Mouse (Mus musculus) CH12.LX (cell line): ENCODE measurements around the gene Arhgef17. TPM values are rescaled to one million over a fixed set of nuclear protein-coding genes. Genes with fewer than 3 reads are reported as not detected.

Source experiments
- DNase-seq: peaks from one replicate; pipeline ENCODE4 v3.0.0-alpha.2; 2013; ENCODE audit errors: extremely low read depth
- H3K27ac ChIP-seq: 2 replicates; pipeline ENCODE4 v1.5.1; 2012; ENCODE audit warnings: low read depth, mild to moderate bottlenecking, control low read depth, moderate library complexity; ENCODE audit not compliant: insufficient read depth
- H3K27me3 ChIP-seq: replicated peaks from 2 replicates; pipeline ENCODE3; 2012; ENCODE audit warnings: inconsistent platforms
- H3K36me3 ChIP-seq, 2 experiments: replicated peaks in 1 of 2; 2 replicates each; pipeline versions ENCODE3 to v1.6.1; 2012; ENCODE audit warnings: inconsistent platforms in 1 of 2, low read length in 1 of 2, mild to moderate bottlenecking in 1 of 2, mixed read lengths in 1 of 2, moderate library complexity in 1 of 2; ENCODE audit not compliant: control insufficient read depth in 1 of 2, insufficient read depth in 1 of 2
- H3K4me1 ChIP-seq, 2 experiments: 2 replicates each; pipeline ENCODE4 v1.6.1; 2012; ENCODE audit warnings: inconsistent platforms in 1 of 2, moderate library complexity in 1 of 2; ENCODE audit not compliant: insufficient read depth in 2 of 2, control insufficient read depth in 1 of 2
- H3K4me2 ChIP-seq: 2 replicates; pipeline ENCODE4 v1.6.1; 2012; ENCODE audit warnings: low read depth, mild to moderate bottlenecking, control low read depth; ENCODE audit not compliant: poor library complexity, insufficient read depth, severe bottlenecking
- H3K4me3 ChIP-seq, 3 experiments: fragments of 150-350 bp in 1 of 3; sonication (generic) in 1 of 3; replicated peaks in 1 of 3; 2 replicates each; pipeline versions ENCODE3 to v1.5.1; 2011 to 2012; ENCODE audit warnings: low read depth in 2 of 3, low read length in 2 of 3, mild to moderate bottlenecking in 2 of 3, moderate library complexity in 2 of 3, control low read depth in 1 of 3, improper control_type of control experiment in 1 of 3, inconsistent platforms in 1 of 3, mixed read lengths in 1 of 3; ENCODE audit not compliant: poor library complexity in 1 of 3
- H3K79me2 ChIP-seq: replicated peaks from 2 replicates; pipeline ENCODE4 v1.6.1; 2012; ENCODE audit warnings: mild to moderate bottlenecking, moderate library complexity; ENCODE audit not compliant: control insufficient read depth, poor library complexity, insufficient read depth, severe bottlenecking; ENCODE audit errors: extremely low read depth
- H3K9ac ChIP-seq: 2 replicates; pipeline ENCODE4 v1.6.1; 2012; ENCODE audit warnings: low read depth, mild to moderate bottlenecking, control low read depth, moderate library complexity; ENCODE audit not compliant: insufficient read depth
- H3K9me3 ChIP-seq: replicated peaks from 2 replicates; pipeline ENCODE3; 2012; ENCODE audit warnings: low read length, inconsistent platforms, mixed read lengths
- BHLHE40 ChIP-seq: IDR thresholded peaks from 2 replicates; pipeline ENCODE4 v1.6.1; 2011; ENCODE audit warnings: mild to moderate bottlenecking, low read depth, low read length, improper control_type of control experiment
- CTCF ChIP-seq, 2 experiments: IDR thresholded peaks in 1 of 2; conservative IDR thresholded peaks in 1 of 2; 2 replicates each; pipeline ENCODE4 v1.5.1; 2011 to 2012; ENCODE audit warnings: low read depth in 2 of 2, low read length in 2 of 2, improper control_type of control experiment in 1 of 2, inconsistent platforms in 1 of 2, mild to moderate bottlenecking in 1 of 2, moderate library complexity in 1 of 2
- E2F4 ChIP-seq: IDR thresholded peaks from 2 replicates; pipeline ENCODE4 v1.6.1; 2011; ENCODE audit warnings: low read depth, low read length, improper control_type of control experiment; ENCODE audit not compliant: insufficient replicate concordance
- ELF1 ChIP-seq: IDR thresholded peaks from 2 replicates; pipeline ENCODE4 v1.6.1; 2014; ENCODE audit warnings: low read depth, mild to moderate bottlenecking, inconsistent platforms, low read length, improper control_type of control experiment
- EP300 ChIP-seq: IDR thresholded peaks from 2 replicates; pipeline ENCODE4 v1.6.1; 2011; ENCODE audit warnings: low read length, improper control_type of control experiment
- ETS1 ChIP-seq: conservative IDR thresholded peaks from 2 replicates; pipeline ENCODE4 v1.6.1; 2012; ENCODE audit warnings: low read depth, mild to moderate bottlenecking, inconsistent platforms, low read length, improper control_type of control experiment, moderate library complexity
- HCFC1 ChIP-seq: IDR thresholded peaks from 2 replicates; pipeline ENCODE4 v1.6.1; 2012; ENCODE audit warnings: low read depth, mild to moderate bottlenecking, inconsistent platforms, low read length, improper control_type of control experiment
- IRF4 ChIP-seq: IDR thresholded peaks from 2 replicates; pipeline ENCODE4 v1.6.1; 2014; ENCODE audit warnings: low read depth, mild to moderate bottlenecking, inconsistent platforms, low read length, improper control_type of control experiment
- MEF2A ChIP-seq: IDR thresholded peaks from 2 replicates; pipeline ENCODE4 v1.6.1; 2014; ENCODE audit warnings: low read depth, mild to moderate bottlenecking, inconsistent platforms, low read length, improper control_type of control experiment, borderline replicate concordance
- NELFE ChIP-seq: IDR thresholded peaks from 2 replicates; pipeline ENCODE4 v1.6.1; 2011; ENCODE audit warnings: low read depth, low read length, improper control_type of control experiment
- NRF1 ChIP-seq: IDR thresholded peaks from 2 replicates; pipeline ENCODE4 v1.6.1; 2014; ENCODE audit warnings: low read depth, mild to moderate bottlenecking, inconsistent platforms, low read length, improper control_type of control experiment, moderate library complexity
- PAX5 ChIP-seq: IDR thresholded peaks from 2 replicates; pipeline ENCODE4 v1.6.1; 2012; ENCODE audit warnings: low read length, inconsistent platforms, mixed read lengths
- POLR2AphosphoS2 ChIP-seq: IDR thresholded peaks from 2 replicates; pipeline ENCODE4 v1.6.1; 2011; ENCODE audit warnings: low read depth, low read length, improper control_type of control experiment
- RAD21 ChIP-seq: IDR thresholded peaks from 2 replicates; pipeline ENCODE4 v1.6.1; 2011; ENCODE audit warnings: low read depth, mild to moderate bottlenecking, low read length, improper control_type of control experiment, moderate library complexity
- RCOR1 ChIP-seq: conservative IDR thresholded peaks from 2 replicates; pipeline ENCODE4 v1.6.1; 2012; ENCODE audit warnings: low read depth, mild to moderate bottlenecking, inconsistent platforms, low read length, improper control_type of control experiment
- SIN3A ChIP-seq: IDR thresholded peaks from 2 replicates; pipeline ENCODE4 v1.6.1; 2012; ENCODE audit warnings: low read length, improper control_type of control experiment, inconsistent platforms
- SMC3 ChIP-seq: IDR thresholded peaks from 2 replicates; pipeline ENCODE4 v1.6.1; 2011; ENCODE audit warnings: low read depth, low read length, improper control_type of control experiment
- TCF12 ChIP-seq: IDR thresholded peaks from 2 replicates; pipeline ENCODE4 v1.6.1; 2014; ENCODE audit warnings: low read depth, mild to moderate bottlenecking, inconsistent platforms, low read length, improper control_type of control experiment
- UBTF ChIP-seq: IDR thresholded peaks from 2 replicates; pipeline ENCODE4 v1.6.1; 2012; ENCODE audit warnings: low read depth, mild to moderate bottlenecking, inconsistent platforms, low read length, improper control_type of control experiment, moderate library complexity
- ZC3H11A ChIP-seq: IDR thresholded peaks from 2 replicates; pipeline ENCODE4 v1.6.1; 2012; ENCODE audit warnings: low read depth, mild to moderate bottlenecking, inconsistent platforms, low read length, improper control_type of control experiment
- ZNF384 ChIP-seq: IDR thresholded peaks from 2 replicates; pipeline ENCODE4 v1.6.1; 2012; ENCODE audit warnings: low read depth, low read length, improper control_type of control experiment, inconsistent platforms
- dilution Hi-C: fragments of 300-500 bp; cut with MboI; formaldehyde crosslinking; loops from 2 replicates; pipeline ENCODE4 v1.14.3; 2020; ENCODE audit warnings: low sequenced_read_pairs; ENCODE audit not compliant: extremely low pct_unique_long_range_greater_than_20kb, extremely low pct_ligation_motif_present
- in situ Hi-C: fragments of 300-500 bp; cut with MboI; formaldehyde crosslinking; loops from 3 replicates; pipeline ENCODE4 v1.14.3; 2019; ENCODE audit warnings: low sequenced_read_pairs, low pct_ligation_motif_present, low pct_unique_long_range_greater_than_20kb, mixed read lengths
- polyA plus RNA-seq: library from polyadenylated mRNA; unstranded; fragments of >175 nt; gene quantifications from 2 replicates; pipeline ENCODE4 v1.2.1, GENCODE M21; 2012; ENCODE audit warnings: low read depth; ENCODE audit not compliant: insufficient read length
- total RNA-seq, 2 experiments: library from RNA; depleted of rRNA; stranded (reverse); fragments of 300-350 nt in 1 of 2; fragments of >200 nt in 1 of 2; gene quantifications; 2 replicates each; pipeline ENCODE4 v1.2.3; 2012 to 2014

The Arhgef17 gene
- total and polyA plus RNA-seq, 3 experiments = 2.3 to 6.7 (median 5.6) TPM

DNA sequence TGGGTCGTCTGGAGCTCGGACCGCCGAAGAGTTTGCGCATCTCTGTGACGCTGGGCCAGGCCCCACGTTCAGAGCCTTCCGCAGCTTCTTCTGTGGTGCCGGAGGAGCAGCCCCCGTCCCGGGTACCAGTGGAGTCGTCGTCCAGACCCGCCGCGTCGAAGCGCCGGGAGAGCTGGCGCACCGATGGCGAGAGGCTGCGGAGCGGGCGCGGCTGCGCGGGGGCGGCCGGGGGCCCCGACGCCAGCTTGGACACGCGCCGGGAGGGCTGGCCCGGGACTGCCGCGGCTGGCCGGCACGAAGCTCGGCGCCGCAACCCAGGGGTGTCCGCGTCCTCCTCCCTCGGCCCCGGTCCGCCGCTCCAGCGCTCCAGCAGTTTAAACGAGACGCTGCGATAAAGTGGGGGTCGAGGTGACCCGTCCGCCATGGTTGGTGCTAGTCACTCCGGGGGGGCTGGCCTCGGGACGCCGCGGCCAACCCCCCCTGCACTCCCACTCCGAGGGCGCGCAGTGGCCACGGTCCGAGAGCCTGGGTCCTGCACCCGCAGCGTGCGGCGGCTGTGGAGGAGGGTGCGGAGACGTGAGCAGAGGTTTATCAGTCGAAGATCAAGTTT is 486 bp downstream of the Arhgef17 start:
- H3K27ac ChIP-seq = no peak overlapping the region
- H3K27me3 ChIP-seq = peaks cover 30% of the 10 kb centered on the region
- TF ChIP-seq ZC3H11A = no peak
- TF ChIP-seq ZNF384 = no peak
- TF ChIP-seq IRF4 = no peak
- no peak for TF ChIP-seq POLR2AphosphoS2
- TF ChIP-seq MEF2A = no peak
- TF ChIP-seq NELFE = no peak
- TF ChIP-seq EP300 = no peak
- no peak for TF ChIP-seq UBTF
- TF ChIP-seq SMC3 = no peak
- TF ChIP-seq BHLHE40 = no peak
- no peak for TF ChIP-seq NRF1
- TF ChIP-seq SIN3A = no peak
- TF ChIP-seq ETS1 = no peak
- TF ChIP-seq TCF12 = no peak
- no peak for TF ChIP-seq E2F4
- no peak for TF ChIP-seq PAX5
- TF ChIP-seq HCFC1 = no peak
- no peak for TF ChIP-seq CTCF (conservative IDR thresholded peaks at IDR 0.05 in 1 of 2, IDR thresholded peaks at IDR 0.05 in 1 of 2; ENCODE audit: low read depth in 2 of 2, low read length in 2 of 2)
- peaks cover 28% of the 10 kb centered on the region for H3K9me3 ChIP-seq
- H3K9ac ChIP-seq = no peak overlapping the region
- no peaks in the 10 kb centered on the region for H3K36me3 ChIP-seq
- H3K79me2 ChIP-seq = no peaks in the 10 kb centered on the region
- DNase-seq = no peak
- H3K4me1 ChIP-seq = peaks cover 0 to 7% of the 10 kb centered on the region in 2 experiments; a peak in 2 of 4 replicates
- dilution Hi-C loops (no loop called here), in situ Hi-C loops (no loop called here)
- H3K4me3 ChIP-seq = no peak overlapping the region
- no peak overlapping the region for H3K4me2 ChIP-seq

DNA sequence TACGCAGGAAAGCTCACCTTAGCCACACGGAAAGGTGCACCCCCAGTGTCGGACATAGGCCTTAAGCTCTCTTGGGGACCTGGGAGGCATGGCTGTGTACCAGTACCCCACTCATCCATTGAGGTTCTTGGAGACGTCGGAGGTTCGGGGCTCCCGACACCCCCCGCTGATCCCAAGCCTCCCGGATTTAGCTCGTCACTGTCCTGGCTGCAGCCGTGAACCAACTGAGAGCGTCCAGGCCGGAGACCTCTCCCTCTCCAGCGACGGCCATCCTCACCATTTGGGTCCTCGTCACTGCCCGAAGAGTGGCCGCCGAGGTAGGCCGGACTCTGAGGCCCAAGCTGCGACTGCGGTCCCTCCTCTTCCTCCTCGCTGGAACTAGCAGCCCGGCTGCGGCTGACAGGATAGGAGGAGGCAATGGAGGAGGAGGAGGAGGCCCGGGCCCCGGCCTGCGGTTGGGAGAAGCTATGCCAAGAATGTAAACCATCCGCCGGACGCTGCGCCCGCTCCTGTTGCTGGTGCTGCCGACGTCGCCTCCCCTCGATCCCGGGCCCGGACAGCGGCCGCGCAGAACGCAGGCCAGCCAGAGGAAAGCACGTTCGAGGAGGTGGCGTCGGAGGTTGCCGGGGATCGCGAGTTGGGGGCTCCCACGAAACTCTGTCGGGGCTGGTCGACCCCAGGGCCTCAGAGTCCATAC is 1.1 kb downstream of the Arhgef17 start:
- no peak overlapping the region for H3K4me2 ChIP-seq
- H3K79me2 ChIP-seq = no peaks in the 10 kb centered on the region
- TF ChIP-seq ELF1 = no peak
- TF ChIP-seq SIN3A = no peak
- TF ChIP-seq RAD21 = no peak
- no peak for TF ChIP-seq RCOR1
- H3K27ac ChIP-seq = no peak overlapping the region
- peaks cover 28% of the 10 kb centered on the region for H3K9me3 ChIP-seq
- H3K9ac ChIP-seq = no peak overlapping the region
- in situ Hi-C loops (no loop called here), dilution Hi-C loops (no loop called here)
- no peak for DNase-seq
- H3K27me3 ChIP-seq = peaks cover 36% of the 10 kb centered on the region
- H3K4me1 ChIP-seq = peaks cover 0 to 7% of the 10 kb centered on the region in 2 experiments; a peak in 2 of 4 replicates
- no peaks in the 10 kb centered on the region for H3K36me3 ChIP-seq
- no peak overlapping the region for H3K4me3 ChIP-seq
